Mouse (Mus musculus) T-helper 1 cell (primary cell): ENCODE measurements around the gene Nek6.

ENCODE experiments used
- in situ Hi-C: fragments of 300-600 bp; cut with MboI, MseI; formaldehyde crosslinking; loops from one replicate; pipeline ENCODE4 v1.15.1; 2025; ENCODE audit warnings: high pct_unique_total_duplicates

The Nek6 gene

DNA sequence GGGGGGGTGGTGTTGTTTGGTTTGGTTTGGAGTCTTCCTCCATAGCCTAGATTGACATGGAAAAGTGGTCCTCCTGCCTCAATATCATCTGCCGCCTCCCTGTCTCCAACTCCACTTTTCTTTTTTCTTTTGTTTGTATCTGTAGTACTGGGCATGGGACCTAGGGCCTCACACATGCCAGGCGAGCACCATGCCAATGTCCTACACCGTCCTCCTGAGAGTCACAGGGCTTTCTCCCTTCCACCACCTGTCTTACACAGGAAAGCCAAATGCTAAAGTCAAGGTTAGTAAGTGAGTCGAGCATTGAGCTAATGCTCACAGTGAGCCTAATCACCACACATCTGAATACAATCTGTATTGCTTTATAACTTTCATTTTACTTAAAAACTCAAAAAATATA, 108.3 kb downstream of the Nek6 start:
- in situ Hi-C loops, result no loop called here

DNA sequence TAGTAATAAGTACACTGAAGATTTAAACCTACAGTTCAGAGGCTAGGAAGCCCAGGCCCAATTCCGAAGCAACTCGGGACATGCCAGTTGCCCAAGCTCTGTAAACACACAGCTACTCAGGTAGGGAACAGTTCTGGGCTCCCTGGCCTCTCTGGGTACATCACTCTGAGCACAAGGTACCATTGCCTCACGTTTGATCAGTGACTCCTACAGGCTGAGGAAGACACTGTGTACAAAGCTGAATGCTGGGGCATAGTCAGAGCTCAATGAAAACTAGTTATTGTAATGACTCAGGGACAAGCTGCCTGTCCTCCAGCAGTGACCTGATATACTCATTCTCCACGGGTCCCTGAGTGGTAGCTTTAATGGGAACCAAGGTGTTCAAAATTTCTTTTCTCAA, 109.6 kb downstream of the Nek6 start:
- in situ Hi-C loops, result no loop called here

DNA sequence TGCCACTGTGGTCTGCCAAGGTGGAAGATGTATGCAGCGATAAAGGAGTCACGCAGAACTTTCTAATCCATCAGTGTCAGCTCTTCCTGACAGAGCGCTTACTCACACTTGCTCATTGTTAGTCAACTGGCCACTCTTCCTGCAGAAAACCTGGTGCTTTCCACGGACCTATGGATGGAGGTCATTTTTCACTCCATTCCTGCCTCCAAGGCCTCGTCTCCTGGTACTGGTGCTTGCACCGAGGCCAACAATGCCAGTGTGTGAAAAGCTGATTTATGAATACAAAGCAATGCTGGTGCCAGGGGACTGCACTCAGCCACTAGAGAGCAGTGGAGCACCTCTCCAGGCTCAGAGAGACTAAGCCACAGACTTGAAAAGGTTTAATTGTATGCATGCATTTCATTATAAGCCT, 110.2 kb downstream of the Nek6 start:
- in situ Hi-C loops, result no loop called here

DNA sequence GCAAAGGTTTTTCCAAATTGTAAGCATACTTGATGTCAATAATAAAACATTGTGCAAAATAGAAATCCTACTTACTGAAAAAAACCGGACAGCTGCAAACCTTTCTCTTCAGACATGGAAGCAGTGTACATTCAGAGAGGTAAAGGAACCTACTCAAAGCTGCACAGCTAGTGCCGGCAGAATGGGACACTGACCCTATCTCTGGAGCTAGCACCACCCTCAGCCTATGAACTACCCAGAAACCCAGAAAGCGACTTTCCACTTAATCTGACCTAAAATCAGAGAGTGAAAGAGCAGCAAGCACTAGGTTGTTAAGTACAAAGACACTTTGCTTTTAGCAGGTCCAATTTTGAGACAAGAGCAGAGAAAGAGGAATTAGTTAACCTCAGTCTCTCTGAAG, 112.0 kb downstream of the Nek6 start:
- in situ Hi-C loops, result no loop called here

DNA sequence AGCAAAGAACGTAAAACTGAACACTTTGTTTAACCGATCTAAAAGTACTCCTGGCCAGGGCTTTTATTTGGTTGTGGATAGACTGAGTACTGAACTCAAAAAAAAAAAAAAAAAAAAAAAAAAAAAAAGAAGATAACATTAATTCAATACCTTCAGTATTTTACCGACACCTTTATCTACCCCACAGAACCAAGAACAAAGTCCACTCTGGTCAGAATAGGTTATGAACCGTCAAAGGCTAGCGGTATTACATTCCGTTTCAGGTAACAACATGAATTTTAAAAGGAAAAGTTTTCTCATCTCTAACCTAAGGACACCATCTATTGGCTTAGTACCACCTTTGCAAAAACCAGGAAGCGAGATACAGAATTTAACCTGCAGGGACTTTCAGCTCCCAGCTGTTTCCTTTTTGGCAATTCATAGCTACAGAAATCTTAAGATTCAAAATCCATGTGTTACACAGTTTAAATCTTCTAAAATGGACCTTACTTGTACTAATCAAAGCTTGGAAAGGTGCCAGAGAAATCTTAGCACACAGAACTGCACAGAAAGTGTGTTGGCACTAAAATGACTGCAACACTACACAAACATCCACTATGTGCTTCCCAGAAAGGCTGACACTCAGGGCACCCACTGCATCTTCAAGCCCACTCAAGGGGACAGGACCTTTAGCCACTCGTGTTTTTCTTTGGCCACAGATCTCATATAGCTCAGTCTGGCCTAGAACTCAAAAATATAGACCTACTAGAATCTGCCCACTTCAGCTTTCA, 112.6 kb downstream of the Nek6 start:
- in situ Hi-C loops, result no loop called here

DNA sequence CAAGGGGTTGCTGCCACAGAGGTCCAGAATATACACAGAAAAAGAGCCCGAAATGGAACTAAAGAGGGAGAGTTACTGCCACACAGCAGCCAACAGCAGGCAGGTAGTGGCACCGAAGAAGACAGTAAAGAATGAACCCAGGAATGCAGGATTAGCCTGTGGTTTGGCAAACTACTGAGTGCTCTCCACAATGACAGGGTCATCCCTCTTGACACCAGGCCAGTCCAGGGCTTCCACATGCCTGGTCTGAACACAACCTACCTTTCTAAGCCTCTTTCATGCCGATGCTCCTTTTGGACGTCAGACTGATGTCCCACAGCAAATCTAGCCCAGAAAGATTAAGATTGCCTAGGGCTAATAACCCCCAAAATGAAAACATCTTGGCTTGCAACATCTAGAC, 117.4 kb downstream of the Nek6 start:
- in situ Hi-C loops, result no loop called here

DNA sequence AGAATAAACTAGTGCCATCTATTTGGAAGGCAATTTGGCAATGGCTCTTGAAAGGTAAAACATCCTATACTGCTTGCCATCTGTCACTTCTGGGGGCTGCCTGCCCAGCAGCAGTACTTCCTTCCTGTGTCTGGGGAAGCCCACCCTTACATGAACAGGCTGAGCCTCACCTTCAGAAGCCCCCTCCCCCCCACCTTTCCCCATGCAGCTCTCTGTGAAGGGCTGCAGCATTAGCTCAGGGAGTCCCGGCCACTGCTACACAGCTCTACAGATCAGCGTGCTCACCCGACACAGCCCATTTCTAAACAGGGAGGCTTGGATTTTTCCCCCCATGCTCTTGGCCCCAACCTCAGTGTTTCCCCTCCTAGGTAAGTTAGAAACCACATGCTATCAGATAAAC, 118.0 kb downstream of the Nek6 start:
- in situ Hi-C loops, result no loop called here

DNA sequence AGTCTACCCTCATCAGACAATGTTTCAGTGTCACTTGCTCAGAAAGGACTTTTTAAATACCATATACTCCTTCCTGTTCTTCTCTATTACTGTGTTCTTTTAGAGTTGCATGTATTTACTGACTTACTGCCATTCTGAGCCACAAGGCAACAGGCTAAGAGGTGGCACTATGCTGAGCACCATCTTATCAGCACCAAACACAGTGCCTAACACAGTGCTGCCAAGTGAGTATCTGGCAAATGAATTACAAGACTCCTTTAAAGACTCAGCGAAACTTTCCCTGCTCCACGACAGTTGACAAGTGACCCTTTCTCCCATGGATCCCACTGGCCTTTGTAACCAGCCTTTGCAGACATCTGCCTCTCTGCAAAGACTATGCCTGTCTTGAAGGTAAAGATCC, 119.1 kb downstream of the Nek6 start:
- in situ Hi-C loops, result no loop called here

DNA sequence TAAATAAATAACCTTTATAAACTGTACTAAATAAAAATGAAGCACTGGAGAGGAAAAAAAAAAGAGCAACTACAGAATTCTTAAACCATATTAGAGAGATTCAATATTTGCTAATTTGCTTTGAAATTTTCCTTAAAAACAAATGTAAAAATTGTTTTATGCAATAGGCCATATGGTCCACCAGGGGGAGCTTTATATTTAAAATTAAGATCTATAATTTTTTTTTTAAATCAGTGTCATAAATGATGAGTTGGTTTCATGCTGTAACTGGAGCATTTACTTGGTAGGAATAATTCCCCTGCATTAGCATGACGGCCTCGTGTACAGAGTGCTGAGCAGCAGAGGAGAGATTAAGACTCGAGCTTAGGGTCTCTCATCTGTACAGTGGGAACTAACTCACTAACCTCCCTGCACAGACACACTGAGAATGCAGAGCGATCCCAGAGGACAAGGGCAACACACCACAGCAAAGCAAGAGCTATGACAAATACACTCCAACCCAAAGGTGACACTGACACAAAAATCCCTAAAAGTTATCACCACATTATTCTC, 126.3 kb downstream of the Nek6 start:
- in situ Hi-C loops, result no loop called here

DNA sequence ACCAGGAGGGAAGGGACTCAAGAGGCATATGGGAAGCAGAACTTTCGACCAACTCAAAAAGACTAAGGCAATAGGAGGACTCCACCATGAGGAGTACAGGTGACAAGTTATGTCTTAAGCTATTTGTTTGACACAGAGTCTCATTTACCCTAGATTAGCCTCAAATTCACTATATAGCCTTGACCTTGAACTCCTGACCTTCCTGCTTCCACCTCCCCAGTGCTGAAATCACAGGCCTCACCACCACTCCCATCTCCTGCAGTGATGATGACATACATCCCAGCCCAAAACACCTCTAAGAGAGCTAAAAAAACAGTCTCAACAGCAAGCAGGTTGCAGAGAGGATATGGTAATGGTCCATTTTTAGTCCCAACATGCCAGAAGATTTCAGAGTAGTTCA, 130.3 kb downstream of the Nek6 start:
- in situ Hi-C loops, result no loop called here

DNA sequence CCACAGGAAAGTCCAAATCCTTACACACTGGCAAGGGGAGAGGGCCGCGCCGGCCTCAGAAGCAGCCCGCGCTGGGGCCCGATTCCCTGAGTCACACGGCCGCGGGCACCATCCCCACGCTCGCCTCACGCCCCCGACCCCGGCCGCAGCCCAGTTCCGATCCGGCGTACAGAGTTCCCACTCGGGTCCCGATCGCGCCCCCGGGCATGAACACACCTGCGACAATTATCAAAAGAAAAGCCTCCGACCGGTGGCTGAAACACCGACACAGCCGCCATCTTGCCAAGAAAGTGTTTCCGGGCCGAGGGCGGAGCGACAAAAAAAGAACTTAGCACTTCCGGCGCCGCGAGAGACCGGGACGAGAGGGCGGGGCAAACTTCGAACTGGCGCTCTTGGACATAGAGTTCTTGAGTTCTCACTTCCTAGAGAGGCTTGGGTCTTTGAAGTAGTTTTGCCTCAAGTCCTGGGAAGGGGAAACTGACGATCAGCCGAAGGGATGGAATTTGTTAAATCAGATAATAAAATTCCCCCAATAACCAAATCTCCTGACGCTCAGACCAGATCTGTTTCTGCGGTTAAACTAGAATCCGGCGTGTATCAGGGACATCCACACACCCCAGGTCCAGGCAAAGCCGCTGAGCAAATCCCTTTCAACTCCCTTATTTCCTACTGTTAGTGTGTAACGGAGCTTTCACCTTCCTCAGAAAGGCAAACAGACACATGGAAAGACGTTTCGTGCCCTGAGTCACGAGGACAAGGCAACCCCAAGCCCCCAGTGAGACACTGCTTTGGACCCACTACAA, 132.4 kb downstream of the Nek6 start, which contains the start of gene Psmb7:
Gene Psmb7, minus strand, starts transcription at position 463 of the 803 bp plus-strand sequence.
- in situ Hi-C loops, result no loop called here
